Mouse (Mus musculus) brain, adult 2 months (tissue): ENCODE data around the gene Wt1.

ENCODE experiments used
- DNase-seq: peaks from one replicate; pipeline ENCODE4 v3.0.0; 2011; ENCODE audit warnings: low read depth, low spot score

The Wt1 gene

GRCm38 (mm10) chr2:105126279-105126678 is at the start of gene Wt1:
Wt1 (plus strand) TSS chr2:105126529.
- no peak for DNase-seq

GRCm38 (mm10) chr2:105077151-105077550 is 49.2 kb upstream of the Wt1 start:
- DNase-seq: no peak

GRCm38 (mm10) chr2:105082256-105082790 is 44.0 kb upstream of the Wt1 start:
- no peak for DNase-seq

- DNase-seq: no peak
Observed at GRCm38 (mm10) chr2:105084035-105084434, 42.3 kb upstream of the Wt1 start.

- no peak for DNase-seq
Observed at GRCm38 (mm10) chr2:105086081-105086480, 40.2 kb upstream of the Wt1 start.

GRCm38 (mm10) chr2:105088005-105088404 is 38.3 kb upstream of the Wt1 start:
- DNase-seq: no peak

- DNase-seq: no peak
Observed at GRCm38 (mm10) chr2:105089083-105089482, 37.2 kb upstream of the Wt1 start.

- peak; percentile 76 for DNase-seq
Observed at GRCm38 (mm10) chr2:105089581-105090508, 36.5 kb upstream of the Wt1 start.

GRCm38 (mm10) chr2:105090991-105091390 is 35.3 kb upstream of the Wt1 start:
- no peak for DNase-seq

GRCm38 (mm10) chr2:105091718-105092117 is 34.6 kb upstream of the Wt1 start, which contains the start of gene Gm11060:
Gm11060 (plus strand) TSS chr2:105092018.
- DNase-seq: no peak

GRCm38 (mm10) chr2:105097294-105097953 is 28.9 kb upstream of the Wt1 start:
- DNase-seq: peak; percentile 7

- DNase-seq: no peak
Observed at GRCm38 (mm10) chr2:105099410-105099809, 26.9 kb upstream of the Wt1 start.

GRCm38 (mm10) chr2:105100541-105100940 is 25.8 kb upstream of the Wt1 start:
- DNase-seq: no peak

GRCm38 (mm10) chr2:105108703-105109158 is 17.6 kb upstream of the Wt1 start:
- peak; percentile 97 for DNase-seq

GRCm38 (mm10) chr2:105114074-105114473 is 12.3 kb upstream of the Wt1 start:
- no peak for DNase-seq

GRCm38 (mm10) chr2:105117669-105118068 is 8.7 kb upstream of the Wt1 start:
- DNase-seq: no peak

- DNase-seq: no peak
Observed at GRCm38 (mm10) chr2:105122216-105122615, 4.1 kb upstream of the Wt1 start.

GRCm38 (mm10) chr2:105122886-105123285 is 3.4 kb upstream of the Wt1 start:
- no peak for DNase-seq

GRCm38 (mm10) chr2:105123431-105123830 is 2.9 kb upstream of the Wt1 start:
- DNase-seq: no peak

- DNase-seq: no peak
Observed at GRCm38 (mm10) chr2:105123881-105124280, 2.4 kb upstream of the Wt1 start.

GRCm38 (mm10) chr2:105124391-105124790 is 1.9 kb upstream of the Wt1 start:
- DNase-seq: no peak

GRCm38 (mm10) chr2:105125205-105125604 is 1.1 kb upstream of the Wt1 start:
- no peak for DNase-seq
